In the genomic region with DNA sequence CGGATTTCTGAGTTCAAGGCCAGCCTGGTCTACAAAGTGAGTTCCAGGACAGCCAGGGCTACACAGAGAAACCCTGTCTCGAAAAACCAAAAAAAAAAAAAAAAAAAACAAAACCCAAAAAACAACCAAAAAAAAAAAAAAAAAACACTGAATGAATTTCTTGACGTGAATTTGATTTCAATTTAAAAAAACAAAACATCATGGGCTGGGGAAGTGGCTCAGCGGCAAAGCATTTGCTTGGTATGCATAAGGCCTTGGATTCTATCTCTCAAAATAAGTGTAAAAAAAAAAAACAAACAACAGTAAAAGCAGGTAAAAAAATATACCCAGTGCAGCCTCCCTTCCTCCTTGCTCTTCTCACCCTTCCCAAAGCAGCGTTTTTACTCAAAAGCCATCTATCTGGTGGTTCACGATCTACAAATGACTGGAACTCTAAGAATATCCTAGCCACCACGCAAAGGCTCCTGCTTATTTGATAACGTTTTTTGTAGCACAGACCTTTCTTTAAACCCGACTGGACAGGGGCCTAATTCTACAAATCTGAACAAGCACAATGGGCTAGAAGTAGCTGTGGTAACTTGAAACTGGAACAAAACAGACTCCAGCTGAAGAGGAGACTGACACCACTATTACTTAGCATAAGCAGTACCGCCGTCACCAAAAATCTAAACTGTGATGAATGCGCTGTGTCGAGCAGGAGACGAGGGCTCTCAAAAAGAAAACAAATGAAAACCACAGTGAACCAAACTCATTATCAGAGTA, we compare ENCODE assay signal across 16 mouse cellular contexts. TPM values are rescaled to one million over a fixed set of nuclear protein-coding genes. Genes with fewer than 3 reads are reported as not detected.
DNase-seq lines count a peak whose midpoint lies in the region; ATAC-seq and TF ChIP-seq lines count a peak whose summit lies in the region.
"Had no signal": no experiment of that assay in that cellular context is flagged by ENCODE, and none has a peak within 500 bp of the region (broad histone marks: within the 10 kb centered on the region; RNA-seq: fewer than 3 reads in every experiment).

No protein-coding gene starts in this region.

- no peak for ATAC-seq in liver, embryonic 13.5 days (ENCODE audit: low read depth)
- ATAC-seq: hindbrain, embryonic 16.5 days had no signal

- 24% methylated on average over 14 of the region's 14 CpGs for WGBS in spleen, adult 2 months
- WGBS in liver, embryonic 13.5 days (ENCODE audit: insufficient replicate concordance) = 50% methylated on average over 14 of the region's 14 CpGs
- WGBS in forebrain, embryonic 10.5 days = 78% methylated on average over 13 of the region's 14 CpGs

- H3K27ac ChIP-seq in spleen, adult 2 months (ENCODE audit: insufficient read depth, low read length) = peak overlapping the region; percentile 54
- H3K27ac ChIP-seq in liver, embryonic 13.5 days = peak overlapping the region; percentile 72
- no peak overlapping the region for H3K27ac ChIP-seq in forebrain, embryonic 10.5 days
- H3K27ac ChIP-seq: kidney, embryonic 15.5 days; limb, embryonic 13.5 days; midbrain, embryonic 12.5 days had no signal

- peak overlapping the region; percentile 69 for H3K4me2 ChIP-seq in liver, embryonic 13.5 days
- H3K4me2 ChIP-seq: kidney, embryonic 15.5 days; limb, embryonic 13.5 days; midbrain, embryonic 12.5 days had no signal

- DNase-seq in heart, adult 11 months = peak; percentile 84
- DNase-seq in heart, postnatal 25 days (ENCODE audit: low spot score) = no peak
- no peak for DNase-seq in spleen, adult 2 months (ENCODE audit: low read depth in 1 of 2, low spot score in 2 of 2)
- no peak for DNase-seq in spleen, postnatal 36 days (ENCODE audit: low spot score in 2 of 2)
- DNase-seq in liver, embryonic 13.5 days = no peak
- DNase-seq in urinary bladder, postnatal 4 days (ENCODE audit: low spot score in 2 of 2) = no peak
- DNase-seq in ovary, adult 18-20 months (ENCODE audit: low spot score) = no peak
- no peak for DNase-seq in forebrain, embryonic 10.5 days (ENCODE audit: extremely low spot score, low spot score)
- DNase-seq: adrenal gland, postnatal 10 days; B cell, adult 2 months; cerebellum, adult 11 months; heart, postnatal 10 days had no signal

- intact Hi-C loops in heart, postnatal 25 days (cut with DNase I) = no loop called here

- H3K4me1 ChIP-seq in spleen, adult 2 months (ENCODE audit: control insufficient read depth, insufficient read depth, insufficient read length) = peaks cover 18% of the 10 kb centered on the region
- peaks cover 71% of the 10 kb centered on the region for H3K4me1 ChIP-seq in liver, embryonic 13.5 days (replicated peaks)
- peaks cover 26% of the 10 kb centered on the region for H3K4me1 ChIP-seq in forebrain, embryonic 10.5 days

- no peaks in the 10 kb centered on the region for H3K27me3 ChIP-seq in spleen, adult 2 months (ENCODE audit: control insufficient read depth, insufficient read depth, low read length)
- no peaks in the 10 kb centered on the region for H3K27me3 ChIP-seq in liver, embryonic 13.5 days
- H3K27me3 ChIP-seq in forebrain, embryonic 10.5 days (ENCODE audit: poor library complexity, severe bottlenecking) = no peaks in the 10 kb centered on the region
- H3K27me3 ChIP-seq: kidney, embryonic 15.5 days; limb, embryonic 13.5 days; midbrain, embryonic 12.5 days had no signal

- H3K36me3 ChIP-seq in spleen, adult 2 months (ENCODE audit: control insufficient read depth, insufficient read depth, low read length) = peaks cover 12% of the 10 kb centered on the region
- peaks cover 44% of the 10 kb centered on the region for H3K36me3 ChIP-seq in liver, embryonic 13.5 days
- peaks cover 31% of the 10 kb centered on the region for H3K36me3 ChIP-seq in forebrain, embryonic 10.5 days (replicated peaks)
- H3K36me3 ChIP-seq: limb, embryonic 13.5 days; midbrain, embryonic 12.5 days had no signal

- no peaks in the 10 kb centered on the region for H3K9me3 ChIP-seq in liver, embryonic 13.5 days (replicated peaks)
- no peaks in the 10 kb centered on the region for H3K9me3 ChIP-seq in forebrain, embryonic 10.5 days
- H3K9me3 ChIP-seq: kidney, embryonic 15.5 days; limb, embryonic 13.5 days; midbrain, embryonic 12.5 days had no signal

- no peak for TF ChIP-seq POLR2A in spleen, adult 2 months (IDR thresholded peaks at IDR 0.05; ENCODE audit: low read depth, low read length)

- H3K9ac ChIP-seq in liver, embryonic 13.5 days = peak overlapping the region; percentile 100
- H3K9ac ChIP-seq: limb, embryonic 13.5 days; midbrain, embryonic 12.5 days had no signal

- peak overlapping the region; percentile 39 for H3K4me3 ChIP-seq in spleen, adult 2 months (ENCODE audit: extremely low read depth, insufficient read depth, insufficient read length)
- H3K4me3 ChIP-seq in liver, embryonic 13.5 days (replicated peaks) = peak overlapping the region; percentile 99
- no peak overlapping the region for H3K4me3 ChIP-seq in forebrain, embryonic 10.5 days
- H3K4me3 ChIP-seq: kidney, embryonic 15.5 days; limb, embryonic 13.5 days; midbrain, embryonic 12.5 days had no signal

- no peak for TF ChIP-seq CTCF in spleen, adult 2 months (IDR thresholded peaks at IDR 0.05; ENCODE audit: extremely low read depth, insufficient read depth, insufficient read length, insufficient replicate concordance)

RNA-seq across cellular contexts. Expression of a gene that starts 2.8 kb away (rescaled TPM):
- 10 to 100 TPM; 13.5 to 14.3 TPM for total RNA-seq in heart, postnatal 25 days (2021)
- 49.7 and 52.2 TPM in 2 replicates for polyA plus RNA-seq in spleen, adult 2 months (2012; rRNA removed)
- 91.4 and 103 TPM in 2 replicates for polyA plus RNA-seq in liver, embryonic 13.5 days (2015; fragmentation: Nextera tagmentation; extraction: Ambion mirVana)
- 40.6 and 45.7 TPM in 2 replicates for polyA plus RNA-seq in forebrain, embryonic 10.5 days (2016; fragmentation: Nextera tagmentation; extraction: Ambion mirVana)

RNA-seq across cellular contexts. Expression of a gene that starts 11.2 kb away (rescaled TPM):
- total RNA-seq in heart, postnatal 25 days (2021) = under 1 TPM; 0.86 to 0.89 TPM
- polyA plus RNA-seq in spleen, adult 2 months (2012; rRNA removed) = 0.60 and 0.62 TPM in 2 replicates
- 10.7 and 12.9 TPM in 2 replicates for polyA plus RNA-seq in liver, embryonic 13.5 days (2015; fragmentation: Nextera tagmentation; extraction: Ambion mirVana)
- polyA plus RNA-seq in forebrain, embryonic 10.5 days (2016; fragmentation: Nextera tagmentation; extraction: Ambion mirVana) = 20.3 and 20.7 TPM in 2 replicates
